ENCODE assay signal across 8 mouse cellular contexts in genomic region chr2:174327295-174327981, GRCm38 (mm10). TPM values are rescaled to one million over a fixed set of nuclear protein-coding genes. Genes with fewer than 3 reads are reported as not detected.
DNase-seq lines count a peak whose midpoint lies in the region; ATAC-seq and TF ChIP-seq lines count a peak whose summit lies in the region.

No protein-coding gene starts in this region.

- peak; percentile 36 for DNase-seq in ovary, adult 18-20 months (ENCODE audit: low spot score)
- DNase-seq in ovary, postnatal 10 days (ENCODE audit: low spot score): no peak
- peak; percentile 77 for DNase-seq in embryo, embryonic 10.5 days (ENCODE audit: low spot score)
- DNase-seq in gastrocnemius, postnatal 25 days: peak; percentile 64
- peak; percentile 52 for DNase-seq in kidney, adult 2 months
- no peak for DNase-seq in liver, adult 2 months (ENCODE audit: extremely low read depth, low read depth, low spot score)
- DNase-seq in splenic B cell, adult 2 months (ENCODE audit: low read depth, low spot score): peak; percentile 91

- peak overlapping the region; percentile 60 for H3K9ac ChIP-seq in liver, adult 2 months (ENCODE audit: low read depth, low read length)

- no peaks in the 10 kb centered on the region for H3K36me3 ChIP-seq in kidney, adult 2 months (ENCODE audit: control insufficient read depth, insufficient read depth, low read length)
- H3K36me3 ChIP-seq in liver, adult 2 months (ENCODE audit: control insufficient read depth, insufficient read depth, low read length): no peaks in the 10 kb centered on the region
- no peaks in the 10 kb centered on the region for H3K36me3 ChIP-seq in splenic B cell, adult 2 months (ENCODE audit: control insufficient read depth, insufficient read depth, low read length, poor library complexity, severe bottlenecking)

- WGBS in kidney, adult 2 months: 52% methylated on average over 64 of the region's 64 CpGs
- WGBS in liver, adult 2 months: 53% methylated on average over 64 of the region's 64 CpGs

- H3K27ac ChIP-seq in kidney, adult 2 months (ENCODE audit: insufficient read depth, low read depth, low read length): no peak overlapping the region; the same call in 1 of the 2 replicates
- no peak overlapping the region for H3K27ac ChIP-seq in liver, adult 2 months (replicated peaks; ENCODE audit: insufficient read depth, low read depth, low read length)

- peak; percentile 65 for TF ChIP-seq POLR2A in kidney, adult 2 months (IDR thresholded peaks at IDR 0.05; ENCODE audit: low read depth, low read length)
- 0 out of 2 replicates have a peak, but pooled peaks have one; percentile 32 for TF ChIP-seq POLR2A in liver, adult 2 months (IDR thresholded peaks at IDR 0.05; ENCODE audit: extremely low read depth, insufficient read depth, low read length)

- H3K4me3 ChIP-seq in kidney, adult 2 months (ENCODE audit: insufficient read depth, low read depth, low read length): peak overlapping the region; percentile 83
- peak overlapping the region; percentile 66 for H3K4me3 ChIP-seq in liver, adult 2 months (ENCODE audit: insufficient read depth, low read depth, low read length)

- H3K79me2 ChIP-seq in liver, adult 2 months (ENCODE audit: control insufficient read depth, insufficient read depth, low read length): peaks cover 12% of the 10 kb centered on the region

- peak; percentile 82 for ATAC-seq in monocyte, adult 5-6 weeks (replicated peaks; ENCODE audit: insufficient number of reproducible peaks, low FRiP score, low TSS enrichment, poor library complexity, severe bottlenecking)

- no peak for TF ChIP-seq CTCF in kidney, adult 2 months (conservative IDR thresholded peaks at IDR 0.05; ENCODE audit: insufficient read depth, insufficient read length, low read depth, low read length)
- no peak for TF ChIP-seq CTCF in liver, adult 2 months (IDR thresholded peaks at IDR 0.05; ENCODE audit: low read depth, low read length)

- no peaks in the 10 kb centered on the region; the same call in 1 of the 2 replicates for H3K27me3 ChIP-seq in kidney, adult 2 months (replicated peaks; ENCODE audit: control insufficient read depth, insufficient read depth, low read length)
- H3K27me3 ChIP-seq in liver, adult 2 months (ENCODE audit: control insufficient read depth, insufficient read depth, low read length): no peaks in the 10 kb centered on the region; the same call in 1 of the 2 replicates
- no peaks in the 10 kb centered on the region for H3K27me3 ChIP-seq in splenic B cell, adult 2 months (ENCODE audit: control insufficient read depth, insufficient read depth, low read length, poor library complexity, severe bottlenecking)

- H3K4me1 ChIP-seq in kidney, adult 2 months (ENCODE audit: control insufficient read depth, insufficient read depth, low read length): peaks cover 2% of the 10 kb centered on the region; the same call in 1 of the 2 replicates
- H3K4me1 ChIP-seq in liver, adult 2 months (ENCODE audit: control insufficient read depth, insufficient read depth, low read length): peaks cover 5% of the 10 kb centered on the region; the same call in 1 of the 2 replicates

RNA-seq across cellular contexts. Expression of gene Gm20721, which starts 19.1 kb away (rescaled TPM):
- 1 to 10 TPM; 2.2 to 2.9 TPM for total RNA-seq in gastrocnemius, postnatal 25 days (2021)
- not detected in 2 replicates for polyA plus RNA-seq in kidney, adult 2 months (2012; rRNA removed)
- total RNA-seq in liver, adult 2 months (2014; rRNA removed): not detected in 2 replicates
- polyA plus RNA-seq in liver, adult 2 months (2012; rRNA removed): 0.10 and 0.31 TPM in 2 replicates
- total RNA-seq in monocyte, adult 5-6 weeks (2017): 8.0 to 16.0 TPM (median 12.4 TPM) in 3 replicates

RNA-seq across cellular contexts. Expression of gene Gnas, which starts 43.3 kb away (rescaled TPM):
- 1,000 to 10,000 TPM; 1,372 to 1,510 TPM for total RNA-seq in gastrocnemius, postnatal 25 days (2021)
- polyA plus RNA-seq in kidney, adult 2 months (2012; rRNA removed): 872 and 1,035 TPM in 2 replicates
- 201 and 240 TPM in 2 replicates for total RNA-seq in liver, adult 2 months (2014; rRNA removed)
- polyA plus RNA-seq in liver, adult 2 months (2012; rRNA removed): 412 and 417 TPM in 2 replicates
- 224 to 349 TPM (median 269 TPM) in 3 replicates for total RNA-seq in monocyte, adult 5-6 weeks (2017)

Comparison
In these comparisons a context has a peak if more than half of its experiments do, and no peak if none do; other contexts are left out.
1. DNase-seq: peak in ovary, adult 18-20 months (single experiment), embryo, embryonic 10.5 days (single experiment), gastrocnemius, postnatal 25 days (single experiment), kidney, adult 2 months (single experiment) and splenic B cell, adult 2 months (single experiment); none in ovary, postnatal 10 days (single experiment) and liver, adult 2 months (single experiment).